Mouse (Mus musculus) forelimb bud, embryonic 11.5 days (tissue): ENCODE measurements around the gene Bak1.

Experiments used
- DNase-seq: peaks from one replicate; pipeline ENCODE4 v3.0.0-alpha.2; 2012; ENCODE audit warnings: low read depth, low spot score

Gene Bak1

DNA sequence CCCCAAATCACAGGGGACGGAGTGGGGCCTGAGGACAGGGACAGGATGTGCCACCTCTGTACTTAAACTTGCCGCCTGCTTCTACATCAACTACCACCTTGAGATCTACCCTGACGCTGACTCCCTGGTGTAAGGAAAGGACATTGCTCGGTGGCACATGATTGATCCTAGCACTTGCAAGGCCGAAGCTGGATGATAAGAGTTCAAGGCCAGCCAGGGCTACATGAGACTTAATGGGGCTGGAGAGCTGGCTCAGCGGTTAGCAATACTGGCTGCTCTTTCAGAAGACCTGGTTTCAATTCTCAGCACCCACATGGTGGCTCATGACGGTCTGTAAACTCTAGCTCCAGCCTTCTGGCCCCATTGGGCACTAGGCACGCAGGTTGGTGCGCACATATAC, 7.1 kb downstream of the Bak1 start:
- no peak for DNase-seq

DNA sequence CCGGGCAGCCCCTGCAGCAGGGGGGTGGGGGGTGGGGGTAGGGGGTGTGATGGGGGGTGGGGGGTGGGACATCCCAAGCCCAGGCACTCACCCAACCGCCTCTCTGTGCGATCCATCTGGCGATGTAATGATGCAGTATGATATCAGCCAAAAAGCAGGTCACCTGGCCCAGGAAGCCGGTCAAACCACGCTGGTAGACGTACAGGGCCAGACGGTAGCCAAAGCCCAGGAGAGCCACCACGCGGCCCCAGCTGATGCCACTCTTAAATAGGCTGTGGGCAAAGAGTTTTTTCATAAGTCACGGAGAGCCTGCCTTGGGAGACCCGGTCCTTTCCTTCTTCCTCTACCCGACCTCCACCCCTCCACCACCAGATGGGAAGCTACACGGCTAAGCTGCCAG, 7.7 kb downstream of the Bak1 start:
- no peak for DNase-seq

- DNase-seq = no peak
Observed at GRCm38 (mm10) chr17:27018555-27019196, 10.1 kb downstream of the Bak1 start.

GRCm38 (mm10) chr17:27017564-27018499, 11.0 kb downstream of the Bak1 start:
- peak; percentile 92 for DNase-seq

- no peak for DNase-seq
Observed at GRCm38 (mm10) chr17:27012909-27013308, 15.9 kb downstream of the Bak1 start.

DNA sequence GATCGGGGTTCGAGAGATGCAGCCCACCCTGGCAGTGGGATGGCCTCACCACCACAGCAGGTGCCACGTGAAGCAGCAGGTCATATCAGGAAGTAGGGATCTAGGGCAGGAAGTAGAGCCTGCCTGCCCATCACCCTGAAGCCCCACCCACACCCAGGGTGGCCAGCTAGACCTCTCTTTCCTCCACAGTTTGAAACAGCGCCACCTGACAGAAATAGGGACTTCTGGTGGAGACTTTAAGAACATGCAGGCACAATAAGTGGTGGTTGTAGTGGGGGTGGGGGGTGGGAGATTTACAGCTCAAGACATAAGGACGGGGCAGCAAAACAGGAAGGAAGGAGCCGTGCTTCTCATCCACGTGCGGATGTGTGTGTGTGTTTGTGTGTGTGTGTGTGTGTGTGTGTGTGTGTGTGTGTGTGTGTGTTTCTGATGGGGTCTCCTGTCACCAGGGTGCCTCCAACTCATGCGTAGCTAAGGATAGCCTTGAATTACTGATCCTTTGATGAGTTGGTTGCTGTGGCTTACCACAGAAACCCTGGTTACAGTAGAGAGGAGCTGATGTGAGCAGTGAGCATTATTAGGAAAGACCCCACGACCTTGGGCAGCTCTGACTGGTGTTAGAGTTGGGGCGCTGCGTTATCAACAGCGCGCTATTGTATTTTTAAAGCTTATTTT, 16.7 kb downstream of the Bak1 start:
- no peak for DNase-seq

DNA sequence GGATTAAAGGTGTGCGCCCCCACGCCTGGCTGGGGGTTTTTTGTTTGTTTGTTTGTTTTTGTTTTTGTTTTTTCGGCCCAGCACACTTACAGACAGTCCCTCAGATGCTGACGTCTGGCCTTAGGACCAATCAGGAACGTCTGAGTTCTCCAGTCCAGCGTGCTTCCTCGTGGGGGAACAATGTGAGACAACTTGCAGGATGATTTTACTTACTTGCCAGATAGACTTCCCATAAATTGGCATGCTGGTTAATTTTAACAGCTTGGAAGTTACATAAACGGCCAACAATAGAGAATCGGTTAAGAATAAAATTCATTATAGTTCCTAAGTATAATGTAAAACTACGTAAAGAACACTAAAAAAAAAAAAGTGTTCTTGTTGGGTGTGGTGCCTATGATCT, 17.6 kb downstream of the Bak1 start:
- no peak for DNase-seq

DNA sequence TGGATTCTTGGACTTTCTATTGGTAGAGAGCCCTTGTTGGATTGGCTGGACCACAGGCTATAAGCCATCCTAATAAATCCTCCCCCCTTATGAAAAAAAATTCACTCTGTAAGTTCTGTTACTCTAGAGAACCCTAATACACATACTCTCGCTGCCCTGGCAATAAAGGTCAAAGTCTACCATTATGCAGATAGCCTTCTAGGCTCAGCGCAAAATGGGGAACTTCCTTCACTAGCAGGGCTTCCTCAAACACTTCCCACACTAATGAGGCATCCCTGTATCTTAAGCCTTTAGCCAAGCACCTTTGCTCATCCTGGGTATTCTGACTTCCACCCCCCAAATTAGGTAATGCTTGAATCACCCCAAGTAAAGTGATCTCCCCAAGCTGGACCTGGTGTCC, 20.5 kb downstream of the Bak1 start:
- DNase-seq = no peak

DNA sequence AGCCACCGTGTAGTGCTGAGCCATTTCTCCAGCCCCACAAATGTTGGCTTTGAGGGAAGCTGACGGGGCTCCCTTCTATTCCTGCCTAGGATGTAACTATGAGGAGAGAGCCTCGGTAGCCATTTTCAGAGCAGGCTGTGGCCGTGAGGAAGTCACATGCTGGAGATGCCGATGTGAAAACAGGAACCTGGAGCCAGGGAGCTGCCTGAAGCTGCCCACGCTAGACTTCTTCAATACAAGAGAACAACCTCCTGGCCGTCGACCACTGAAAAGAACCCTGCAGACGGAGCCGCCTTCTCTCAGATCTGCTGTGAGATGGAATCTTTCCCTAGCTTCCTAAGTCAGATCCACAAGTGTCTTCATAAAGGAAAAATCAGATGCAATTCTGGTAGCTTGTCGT, 23.2 kb downstream of the Bak1 start:
- no peak for DNase-seq

DNA sequence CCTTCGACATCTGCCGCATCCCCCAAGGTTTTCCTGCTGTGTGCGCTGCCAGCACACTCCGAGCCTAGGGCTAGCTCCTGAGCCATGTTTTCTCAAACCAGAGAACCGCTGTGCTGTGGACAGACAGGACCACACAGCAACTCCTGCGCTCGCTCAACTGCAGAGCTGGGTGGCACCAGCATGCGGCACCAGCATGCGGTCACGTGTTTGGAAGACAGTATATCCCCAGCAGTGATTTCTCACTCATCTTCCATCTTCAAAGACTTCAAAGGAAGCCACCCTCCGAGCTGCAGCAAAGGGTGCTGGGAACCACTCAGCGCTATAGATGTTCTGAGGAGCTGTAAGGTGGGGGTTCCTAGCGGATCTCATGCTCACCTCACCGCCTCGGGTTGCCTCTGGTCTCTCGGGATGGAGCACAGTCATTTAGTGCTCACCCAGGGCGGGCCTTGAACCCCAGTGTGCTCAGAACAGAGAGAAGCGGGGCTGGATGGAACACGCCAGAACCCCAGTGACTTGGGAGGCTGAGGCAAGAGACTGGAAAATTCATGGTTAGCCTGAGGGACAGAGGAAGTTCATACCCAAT, 23.8 kb downstream of the Bak1 start:
- no peak for DNase-seq

- DNase-seq = peak; percentile 56
Observed at GRCm38 (mm10) chr17:27004431-27004830, 24.4 kb downstream of the Bak1 start.

- no peak for DNase-seq
Observed at GRCm38 (mm10) chr17:27001889-27002288, 26.9 kb downstream of the Bak1 start.

DNA sequence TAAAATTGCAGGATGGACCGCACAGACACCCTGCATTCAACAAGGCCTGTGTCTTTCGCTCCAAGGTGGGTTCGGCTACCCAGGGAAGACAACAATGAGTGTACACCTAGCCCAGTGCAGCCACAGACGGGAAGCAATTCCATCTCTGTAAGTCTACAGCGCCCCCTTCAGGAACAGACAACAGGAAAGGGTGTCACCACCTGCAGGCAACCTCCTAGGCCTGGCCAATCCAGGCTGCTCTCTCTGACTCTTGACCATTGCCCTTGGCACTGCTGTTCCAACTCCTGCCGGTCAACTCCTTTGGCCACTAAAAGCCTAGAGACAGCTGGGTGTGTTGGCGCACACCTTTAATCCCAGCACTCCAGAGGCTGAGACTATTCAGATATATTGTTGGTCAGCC, 27.7 kb downstream of the Bak1 start:
- DNase-seq = no peak

GRCm38 (mm10) chr17:26999996-27000395, 28.8 kb downstream of the Bak1 start:
- DNase-seq = no peak

- no peak for DNase-seq
Observed at GRCm38 (mm10) chr17:26998283-26998682, 30.5 kb downstream of the Bak1 start.

- no peak for DNase-seq
Observed at GRCm38 (mm10) chr17:26997661-26998060, 31.1 kb downstream of the Bak1 start.

- no peak for DNase-seq
Observed at GRCm38 (mm10) chr17:26995562-26995961, 33.2 kb downstream of the Bak1 start.

GRCm38 (mm10) chr17:26995006-26995405, 33.8 kb downstream of the Bak1 start:
- no peak for DNase-seq

DNA sequence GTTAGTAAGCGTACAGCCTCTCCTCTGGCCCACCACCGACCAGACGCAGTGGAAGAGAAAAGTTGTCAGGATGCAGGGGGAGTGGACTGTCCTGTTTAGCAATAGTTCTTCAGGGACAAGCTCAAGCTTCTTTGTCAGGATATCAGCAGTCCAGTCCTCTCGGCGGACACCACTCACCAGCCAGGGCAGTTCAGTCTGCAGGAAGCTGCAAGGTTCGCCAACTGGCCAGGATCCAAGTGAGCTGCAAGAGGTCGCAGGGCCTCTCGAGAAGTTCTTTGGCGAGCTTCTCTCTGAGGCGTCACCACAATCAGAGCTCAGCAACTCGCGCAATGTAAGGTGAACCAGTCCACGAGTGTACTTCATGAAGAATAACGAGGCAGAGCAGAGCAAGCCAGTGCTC, 34.4 kb downstream of the Bak1 start:
- no peak for DNase-seq

GRCm38 (mm10) chr17:26990521-26990920, 38.3 kb downstream of the Bak1 start:
- DNase-seq = no peak

- DNase-seq = no peak
Observed at GRCm38 (mm10) chr17:26985503-26986179, 43.2 kb downstream of the Bak1 start.

DNA sequence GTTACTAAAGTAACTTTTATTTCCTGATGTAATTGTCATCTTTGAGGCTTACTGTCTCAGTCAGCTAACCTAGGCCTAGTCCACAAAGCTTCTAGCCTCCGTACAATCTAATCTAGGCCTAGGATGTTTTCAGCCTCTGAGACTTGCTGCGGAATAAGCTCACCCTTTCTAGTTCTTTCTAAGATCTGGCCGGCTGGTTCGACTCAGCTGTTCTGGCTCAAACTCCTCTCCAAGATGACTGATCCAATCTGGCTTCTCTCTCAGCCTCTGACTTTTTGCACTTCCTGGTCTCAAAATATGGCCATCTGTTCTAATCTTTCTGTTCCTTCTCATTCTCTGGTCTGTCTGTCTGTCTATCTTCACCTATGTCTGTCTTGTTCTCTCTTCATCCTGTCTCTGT, 45.4 kb downstream of the Bak1 start:
- no peak for DNase-seq
